Mouse (Mus musculus) effector memory CD4-positive, alpha-beta T cell, adult 5 months (primary cell): ENCODE results near the gene Sdhb. TPM values are rescaled to one million over a fixed set of nuclear protein-coding genes. Genes with fewer than 3 reads are reported as not detected.

Experiments used
- polyA plus RNA-seq: library from polyadenylated mRNA; unstranded; fragments of 100-300 nt; shearing (Covaris generic); gene quantifications from one replicate; pipeline ENCODE4 v1.2.1, GENCODE M21; 2017

Sdhb gene
- polyA plus RNA-seq = 155 TPM

GRCm38 (mm10) chr4:140960781-140961466 is at the start of gene Sdhb:
Sdhb (plus strand) TSS chr4:140961203.

GRCm38 (mm10) chr4:140986711-140987395 is 25.9 kb downstream of the Sdhb start, which contains the start of gene Atp13a2:
Atp13a2 (plus strand) TSS chr4:140986873.

GRCm38 (mm10) chr4:141010118-141010517 is 49.1 kb downstream of the Sdhb start, which contains the start of gene Mfap2:
Mfap2 (plus strand) TSS chr4:141010418.

Other genes starting within 250 kb of the Sdhb start
- not detected for gene Padi6, start 218.6 kb upstream of the Sdhb start, polyA plus RNA-seq
- gene Padi4, start 187.0 kb upstream of the Sdhb start, polyA plus RNA-seq = 1.5 TPM
- not detected for gene Padi3, start 150.6 kb upstream of the Sdhb start, polyA plus RNA-seq
- not detected for gene Padi1, start 115.4 kb upstream of the Sdhb start, polyA plus RNA-seq
- 10.3 TPM for gene Padi2, start 54.9 kb upstream of the Sdhb start, polyA plus RNA-seq
- gene Atp13a2, start 25.7 kb downstream of the Sdhb start, polyA plus RNA-seq = 25.6 TPM
- gene Mfap2, start 49.2 kb downstream of the Sdhb start, polyA plus RNA-seq = not detected
- 3.5 TPM for gene Crocc, start 99.3 kb downstream of the Sdhb start, polyA plus RNA-seq
- gene Necap2, start 117.2 kb downstream of the Sdhb start, polyA plus RNA-seq = 120 TPM
- gene Spata21, start 127.1 kb downstream of the Sdhb start, polyA plus RNA-seq = 0.20 TPM
- 66.4 TPM for gene Szrd1, start 178.6 kb downstream of the Sdhb start, polyA plus RNA-seq
- 23.1 TPM for gene Fbxo42, start 186.7 kb downstream of the Sdhb start, polyA plus RNA-seq